Mouse (Mus musculus) midbrain, embryonic 11.5 days (tissue): ENCODE measurements around the gene Tbx6. TPM values are rescaled to one million over a fixed set of nuclear protein-coding genes. Genes with fewer than 3 reads are reported as not detected.
A peak's percentile ranks its signal among the peaks of the same experiment; 100 is the strongest.

Experiments used
- ATAC-seq: fragments of 200-750 bp; cut with Nextera tagmentation; 2 replicates; pipeline ENCODE4 v1.8.0; 2017; ENCODE audit warnings: moderate TSS enrichment, moderate library complexity; ENCODE audit not compliant: low FRiP score
- DNase-seq: peaks from one replicate; pipeline ENCODE4 v3.0.0; 2015; ENCODE audit warnings: low spot score; ENCODE audit errors: missing footprints
- H3K27ac ChIP-seq: fragments of 300-500 bp; sonication (generic); 2 replicates; pipeline ENCODE4 v1.5.1; 2014; ENCODE audit warnings: low read depth, low read length
- H3K27me3 ChIP-seq: fragments of 300-500 bp; sonication (generic); 2 replicates; pipeline ENCODE4 v1.6.1; 2014; ENCODE audit warnings: mild to moderate bottlenecking, low read length, moderate library complexity, mixed read lengths; ENCODE audit not compliant: control insufficient read depth, insufficient read depth
- H3K36me3 ChIP-seq: fragments of 300-500 bp; sonication (generic); 2 replicates; pipeline ENCODE4 v1.6.1; 2014; ENCODE audit warnings: mild to moderate bottlenecking, low read length, moderate library complexity, mixed read lengths; ENCODE audit not compliant: control insufficient read depth, insufficient read depth
- H3K4me1 ChIP-seq: fragments of 300-500 bp; sonication (generic); 2 replicates; pipeline ENCODE4 v1.6.1; 2014; ENCODE audit warnings: low read length; ENCODE audit not compliant: control insufficient read depth, insufficient read depth
- H3K4me2 ChIP-seq: fragments of 300-500 bp; sonication (generic); 2 replicates; pipeline ENCODE4 v1.6.1; 2014; ENCODE audit warnings: mild to moderate bottlenecking, moderate library complexity
- H3K4me3 ChIP-seq: fragments of 300-500 bp; sonication (generic); 2 replicates; pipeline ENCODE4 v1.5.1; 2014; ENCODE audit warnings: low read depth, low read length
- H3K9ac ChIP-seq: fragments of 300-500 bp; sonication (generic); 2 replicates; pipeline ENCODE4 v1.6.1; 2014; ENCODE audit warnings: low read length
- H3K9me3 ChIP-seq: fragments of 300-500 bp; sonication (generic); 2 replicates; pipeline ENCODE4 v1.6.1; 2016; ENCODE audit warnings: low read length; ENCODE audit not compliant: control insufficient read depth
- WGBS: fragments of 180-500 bp; shearing (Covaris S2); extraction: QIAGEN DNeasy Blood & Tissue Kit; methylation state at CpG from one replicate; pipeline ENCODE4 v1.1.7; 2014; 5-methylcytosine and 5-hydroxymethylcytosine counted together
- polyA plus RNA-seq: library from polyadenylated mRNA; unstranded; fragments of >200 nt; fragmentation: Nextera tagmentation; extraction: Ambion mirVana; gene quantifications from 2 replicates; pipeline ENCODE4 v1.2.1, GENCODE M21; 2014

Tbx6 gene
- polyA plus RNA-seq, 1 experiment from 2014 or later = 0.20 TPM

DNA sequence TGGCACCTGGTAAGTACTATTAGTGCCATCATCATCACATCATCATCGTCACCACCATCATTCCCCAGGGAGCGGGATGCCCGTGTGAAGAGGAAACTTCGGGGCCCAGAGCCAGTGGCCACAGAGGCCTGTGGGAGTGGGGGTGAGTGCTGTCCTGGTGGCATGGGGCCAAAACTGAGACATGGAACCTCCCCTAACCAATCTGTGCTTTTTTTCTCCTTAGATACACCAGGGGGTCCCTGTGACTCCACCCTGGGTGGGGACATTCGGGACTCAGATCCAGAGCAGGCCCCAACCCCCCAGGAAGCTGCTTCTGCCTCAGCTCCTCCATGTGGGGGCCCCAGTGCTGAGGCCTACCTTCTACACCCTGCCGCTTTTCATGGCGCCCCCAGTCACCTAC is 3.2 kb downstream of the Tbx6 start:
- H3K9me3 ChIP-seq = no peaks in the 10 kb centered on the region
- H3K9ac ChIP-seq = no peak overlapping the region
- no peak overlapping the region for H3K27ac ChIP-seq
- H3K4me3 ChIP-seq = no peak overlapping the region
- WGBS = 93% methylated on average over 7 of the region's 7 CpGs
- peaks cover 15% of the 10 kb centered on the region for H3K4me1 ChIP-seq
- ATAC-seq (no peak), DNase-seq (no peak)
- H3K36me3 ChIP-seq = peaks cover 34% of the 10 kb centered on the region
- no peaks in the 10 kb centered on the region for H3K27me3 ChIP-seq
- H3K4me2 ChIP-seq = no peak overlapping the region

GRCm38 (mm10) chr7:126785056-126785455 is 3.8 kb downstream of the Tbx6 start:
- no peaks in the 10 kb centered on the region for H3K9me3 ChIP-seq
- no peak overlapping the region for H3K4me3 ChIP-seq
- ATAC-seq (no peak), DNase-seq (peak; percentile 85)
- no peaks in the 10 kb centered on the region for H3K27me3 ChIP-seq
- H3K27ac ChIP-seq = no peak overlapping the region
- 86% methylated on average over 4 of the region's 4 CpGs for WGBS
- H3K9ac ChIP-seq = no peak overlapping the region
- H3K36me3 ChIP-seq = peaks cover 34% of the 10 kb centered on the region
- peaks cover 10% of the 10 kb centered on the region for H3K4me1 ChIP-seq
- H3K4me2 ChIP-seq = no peak overlapping the region

DNA sequence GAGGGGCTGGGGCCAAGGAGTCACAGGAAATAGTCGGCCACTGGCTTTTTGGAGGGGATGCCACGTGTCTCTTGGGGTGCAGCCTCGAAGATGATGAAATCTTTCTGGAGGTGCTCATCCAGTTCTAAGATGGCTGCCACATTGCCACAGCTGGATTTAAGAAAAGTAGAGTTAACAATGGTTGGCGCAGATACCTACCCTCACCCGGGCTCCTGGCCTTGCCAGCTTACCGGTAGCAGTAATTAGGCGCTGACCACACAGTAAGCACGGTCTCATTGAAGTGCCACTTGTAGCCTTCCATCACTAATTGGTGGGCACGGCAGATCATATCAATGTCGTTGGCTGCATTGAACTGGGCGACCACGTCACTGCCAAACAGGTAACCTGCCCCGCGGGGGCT is 4.9 kb downstream of the Tbx6 start:
- ATAC-seq (no peak), DNase-seq (peak; percentile 54)
- no peaks in the 10 kb centered on the region for H3K9me3 ChIP-seq
- H3K4me1 ChIP-seq = peaks cover 9% of the 10 kb centered on the region
- no peaks in the 10 kb centered on the region for H3K27me3 ChIP-seq
- H3K27ac ChIP-seq = no peak overlapping the region
- 93% methylated on average over 14 of the region's 14 CpGs for WGBS
- no peak overlapping the region for H3K4me2 ChIP-seq
- H3K4me3 ChIP-seq = no peak overlapping the region
- H3K9ac ChIP-seq = no peak overlapping the region
- H3K36me3 ChIP-seq = peaks cover 34% of the 10 kb centered on the region

GRCm38 (mm10) chr7:126789141-126789540 is 7.9 kb downstream of the Tbx6 start:
- Histone ChIP-seq H3K27me3 (no peaks in the 10 kb centered on the region), H3K9ac (no peak overlapping the region), H3K4me1 (peaks cover 13% of the 10 kb centered on the region), H3K36me3 (peaks cover 34% of the 10 kb centered on the region), H3K4me3 (no peak overlapping the region), H3K9me3 (no peaks in the 10 kb centered on the region), H3K27ac (no peak overlapping the region), H3K4me2 (no peak overlapping the region)
- whole genome bisulfite sequencing = 90% methylated on average over 4 of the region's 4 CpGs
- DNase-seq (no peak), ATAC-seq (no peak)

DNA sequence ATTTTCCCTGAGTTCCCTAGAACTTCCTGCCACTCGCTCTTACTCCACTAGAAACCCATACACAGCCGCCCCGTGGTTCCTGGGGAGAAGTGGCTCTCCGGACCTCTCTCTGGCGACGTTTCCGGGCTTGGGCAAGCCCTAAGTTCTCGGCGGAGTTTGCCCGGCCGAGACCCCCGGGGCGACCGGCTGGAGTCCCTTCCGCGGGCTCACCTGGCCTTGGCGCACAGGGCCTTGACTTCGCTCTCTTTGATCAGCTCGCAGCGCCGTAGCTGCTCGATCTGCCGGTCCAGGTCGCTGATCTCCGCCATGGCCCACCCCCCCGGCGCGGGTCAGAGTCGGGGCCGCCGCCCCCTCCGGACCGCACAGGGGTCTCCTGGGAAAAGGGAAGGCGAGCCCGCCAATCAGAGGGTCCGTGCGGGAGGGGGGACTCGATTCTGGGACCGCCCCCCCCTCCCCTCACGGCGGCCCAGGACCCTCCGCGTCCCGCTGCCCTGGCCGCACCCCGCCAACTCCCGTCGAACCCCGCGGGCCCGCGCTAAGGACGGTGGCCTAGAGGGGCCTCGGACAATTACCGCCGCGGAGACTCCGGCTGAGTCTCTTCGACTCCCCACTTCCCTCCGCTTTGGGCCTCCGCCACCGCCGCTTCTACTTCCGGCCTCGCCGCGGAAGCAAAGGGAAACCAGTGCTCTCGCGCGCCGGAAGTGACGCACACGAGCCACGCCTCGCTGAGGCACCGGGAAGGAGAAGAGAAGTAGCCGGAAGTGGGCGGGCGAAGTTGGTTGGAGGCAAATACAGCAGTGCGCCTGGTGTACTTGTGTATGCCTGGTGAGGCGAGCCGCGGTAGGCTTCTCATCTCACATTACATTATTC is 10.8 kb downstream of the Tbx6 start, which contains the start of gene Ppp4c:
Ppp4c (minus strand) TSS at position 646 of the 870 bp plus-strand sequence.
- H3K27ac ChIP-seq = peak within 1 kb of the TSS; percentile 93
- peak within 1 kb of the TSS; percentile 96 for H3K4me3 ChIP-seq
- DNase-seq = peak; percentile 100
- H3K27me3 ChIP-seq = no peaks in the 10 kb centered on the region
- peak; percentile 96 for ATAC-seq
- peak within 1 kb of the TSS; percentile 91 for H3K9ac ChIP-seq
- H3K36me3 ChIP-seq = peaks cover 25% of the 10 kb centered on the region
- H3K4me1 ChIP-seq = peaks cover 13% of the 10 kb centered on the region
- H3K9me3 ChIP-seq = no peaks in the 10 kb centered on the region
- peak within 1 kb of the TSS; percentile 61 for H3K4me2 ChIP-seq
- under 1% methylated on average over 83 of the region's 83 CpGs for WGBS

DNA sequence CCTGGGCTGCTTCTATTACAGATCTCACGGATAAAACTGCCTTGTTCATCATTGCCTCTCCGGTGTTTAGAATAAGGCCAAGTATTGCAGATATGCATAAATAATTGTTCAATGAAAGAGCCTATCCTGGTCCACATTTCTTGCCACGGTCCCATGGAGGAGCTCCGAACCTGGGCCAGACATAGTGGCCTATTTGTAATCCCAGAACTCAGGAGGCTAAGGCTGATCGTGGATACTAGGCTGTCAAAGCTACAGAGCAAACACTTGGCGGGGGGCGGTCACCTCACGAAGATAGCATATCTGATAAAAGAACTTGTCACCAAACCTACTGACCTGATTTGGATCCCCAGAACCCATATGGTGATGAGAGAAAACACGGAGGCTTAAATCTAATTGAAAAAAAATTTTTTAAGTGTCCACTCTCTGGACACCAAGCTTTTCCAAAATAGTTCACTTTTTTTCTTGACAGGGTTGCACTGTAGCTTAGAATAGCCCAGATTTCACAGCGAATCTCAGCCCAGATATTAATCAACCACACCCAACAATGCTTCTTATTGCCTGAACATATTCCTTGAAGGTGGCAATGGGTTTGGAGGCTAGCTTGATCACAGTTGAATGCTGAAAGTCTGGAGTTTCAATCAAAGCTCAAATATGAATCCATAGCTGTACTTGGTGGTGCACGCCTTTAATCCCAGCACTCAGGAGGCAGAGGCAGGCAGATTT is 11.6 kb downstream of the Tbx6 start:
- peaks cover 19% of the 10 kb centered on the region for H3K36me3 ChIP-seq
- peak overlapping the region; percentile 54 for H3K4me2 ChIP-seq
- H3K9me3 ChIP-seq = no peaks in the 10 kb centered on the region
- WGBS = 33% methylated on average over 11 of the region's 11 CpGs
- no peak for DNase-seq
- no peaks in the 10 kb centered on the region for H3K27me3 ChIP-seq
- peak; percentile 38 for ATAC-seq
- peak overlapping the region; percentile 45; the same call in 1 of the 2 replicates for H3K27ac ChIP-seq
- H3K4me3 ChIP-seq = peak overlapping the region; percentile 96
- peaks cover 21% of the 10 kb centered on the region for H3K4me1 ChIP-seq
- H3K9ac ChIP-seq = peak overlapping the region; percentile 91

GRCm38 (mm10) chr7:126793456-126794270 is 12.4 kb downstream of the Tbx6 start:
- WGBS = 74% methylated on average over 4 of the region's 4 CpGs
- Histone ChIP-seq H3K36me3 (peaks cover 13% of the 10 kb centered on the region), H3K4me3 (no peak overlapping the region)

GRCm38 (mm10) chr7:126794271-126794605 is 13.0 kb downstream of the Tbx6 start:
- no peaks in the 10 kb centered on the region for H3K9me3 ChIP-seq
- H3K27ac ChIP-seq = no peak overlapping the region
- H3K4me2 ChIP-seq = no peak overlapping the region
- no peak overlapping the region for H3K4me3 ChIP-seq
- peaks cover 8% of the 10 kb centered on the region for H3K36me3 ChIP-seq
- H3K4me1 ChIP-seq = peaks cover 28% of the 10 kb centered on the region
- no peak for ATAC-seq
- 79% methylated on average over 4 of the region's 4 CpGs for WGBS
- DNase-seq = no peak
- H3K27me3 ChIP-seq = no peaks in the 10 kb centered on the region
- H3K9ac ChIP-seq = no peak overlapping the region

More at GRCm38 (mm10) chr7:126793456-126794270, 12.4 kb downstream of the Tbx6 start:
- Histone ChIP-seq H3K9me3 (no peaks in the 10 kb centered on the region), H3K9ac (no peak overlapping the region), H3K4me2 (no peak overlapping the region), H3K27me3 (no peaks in the 10 kb centered on the region), H3K27ac (no peak overlapping the region), H3K4me1 (peaks cover 28% of the 10 kb centered on the region)
- ATAC-seq = no peak
- no peak for DNase-seq
